Mouse (Mus musculus) cerebellum, adult 9-11 months (tissue): ENCODE results near the gene Fam129b.

Experiments
- DNase-seq: peaks from one replicate; pipeline ENCODE4 v3.0.0; 2022

The Fam129b gene

DNA sequence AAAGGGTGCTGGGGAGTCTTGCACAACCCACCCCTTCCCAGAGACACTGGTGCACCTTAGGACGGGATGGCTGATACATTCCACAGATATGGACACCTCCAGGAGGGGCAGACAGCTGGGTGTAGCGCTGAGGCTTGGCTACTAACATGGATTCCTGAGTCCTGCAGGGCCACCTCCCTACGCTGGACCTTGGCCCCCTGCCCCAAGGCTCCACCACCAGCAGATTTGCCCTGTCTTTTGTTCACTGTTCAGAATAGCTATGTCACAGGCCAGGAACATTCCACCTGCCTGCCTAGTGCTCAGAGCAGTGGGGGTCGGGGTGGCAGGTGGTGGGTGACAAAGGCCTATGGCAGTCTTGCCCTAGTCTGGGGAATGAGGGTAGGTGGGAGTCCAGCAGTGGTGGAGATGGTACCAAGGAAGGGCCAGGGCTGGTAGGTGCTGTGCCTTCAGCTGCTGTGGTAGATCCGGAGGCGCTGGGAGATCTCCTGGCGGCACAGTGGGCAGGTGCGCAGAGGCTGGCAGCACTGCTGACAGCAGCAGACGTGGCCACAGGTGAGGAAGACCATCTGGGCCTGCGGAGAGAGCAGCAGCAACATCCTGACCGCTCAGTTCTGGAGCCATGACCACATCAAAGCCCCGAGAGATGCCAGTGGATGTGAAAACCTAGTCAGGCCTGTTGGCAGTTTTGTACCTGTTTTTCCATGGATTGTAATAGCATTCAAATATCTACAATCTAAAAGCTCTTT, 50.6 kb downstream of the Fam129b start:
- DNase-seq: peak; percentile 57

DNA sequence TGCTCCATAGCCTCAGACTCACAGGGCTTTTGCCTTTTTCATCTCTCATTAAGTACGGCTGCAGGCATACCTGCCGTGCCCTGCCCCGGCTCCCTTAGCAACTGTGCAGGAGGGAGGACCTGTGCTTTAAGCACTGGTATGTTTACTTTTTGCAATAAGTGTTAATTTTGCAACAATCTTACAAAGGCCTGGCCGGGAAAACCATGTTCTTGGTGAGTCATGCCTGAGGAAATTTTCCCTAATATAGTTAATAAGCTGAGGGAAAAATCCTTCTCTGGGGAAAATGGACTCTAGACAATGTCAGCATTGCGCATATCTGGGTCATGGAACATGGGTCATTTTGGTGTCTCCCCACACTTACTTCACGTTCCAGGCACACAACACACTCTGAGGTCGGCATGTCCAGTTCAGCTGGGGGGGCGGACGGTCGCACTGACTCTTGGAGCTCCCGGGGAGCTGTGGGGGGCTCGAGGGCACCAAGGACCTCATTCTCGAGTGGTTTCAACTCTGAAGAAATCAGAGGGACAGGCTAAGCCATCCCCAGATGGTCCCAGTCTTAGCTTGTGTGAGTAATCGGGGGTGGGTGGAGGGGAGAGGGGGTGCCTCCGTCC, 51.8 kb downstream of the Fam129b start:
- no peak for DNase-seq

DNA sequence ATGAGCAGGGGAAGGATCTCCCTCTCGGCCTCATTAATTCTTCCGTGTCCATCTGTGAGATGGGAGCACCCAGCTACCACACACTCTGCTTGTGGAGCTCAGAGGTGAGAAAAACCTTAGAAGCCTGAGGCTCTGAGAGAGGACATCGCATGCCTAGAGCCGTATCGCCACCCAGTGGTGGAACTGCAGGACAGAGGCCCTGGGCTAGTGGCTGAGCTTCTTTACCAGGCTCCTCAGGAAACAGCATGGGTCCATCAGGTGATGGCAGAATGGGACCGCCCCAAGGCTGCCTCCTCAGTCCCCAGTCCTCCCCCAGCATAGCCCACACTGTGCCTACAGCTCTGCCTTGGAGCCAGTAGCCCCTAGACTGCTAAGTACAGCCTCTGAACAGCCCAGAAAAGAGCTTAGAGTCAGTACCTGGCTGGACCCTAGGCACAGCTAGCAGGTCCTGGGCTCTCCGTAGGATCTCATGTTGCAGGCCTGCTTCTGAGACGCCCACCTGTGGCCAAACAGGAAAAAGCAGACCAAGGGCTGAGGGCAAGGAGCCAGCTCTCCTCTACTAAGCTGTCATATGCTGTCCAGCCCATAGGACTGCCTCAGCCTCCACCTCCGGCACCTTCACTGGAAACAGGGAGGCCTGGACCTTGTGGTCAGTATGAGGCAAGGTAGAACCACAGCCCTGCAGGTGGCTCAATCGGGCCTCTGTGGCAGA, 52.5 kb downstream of the Fam129b start:
- DNase-seq: peak; percentile 84

DNA sequence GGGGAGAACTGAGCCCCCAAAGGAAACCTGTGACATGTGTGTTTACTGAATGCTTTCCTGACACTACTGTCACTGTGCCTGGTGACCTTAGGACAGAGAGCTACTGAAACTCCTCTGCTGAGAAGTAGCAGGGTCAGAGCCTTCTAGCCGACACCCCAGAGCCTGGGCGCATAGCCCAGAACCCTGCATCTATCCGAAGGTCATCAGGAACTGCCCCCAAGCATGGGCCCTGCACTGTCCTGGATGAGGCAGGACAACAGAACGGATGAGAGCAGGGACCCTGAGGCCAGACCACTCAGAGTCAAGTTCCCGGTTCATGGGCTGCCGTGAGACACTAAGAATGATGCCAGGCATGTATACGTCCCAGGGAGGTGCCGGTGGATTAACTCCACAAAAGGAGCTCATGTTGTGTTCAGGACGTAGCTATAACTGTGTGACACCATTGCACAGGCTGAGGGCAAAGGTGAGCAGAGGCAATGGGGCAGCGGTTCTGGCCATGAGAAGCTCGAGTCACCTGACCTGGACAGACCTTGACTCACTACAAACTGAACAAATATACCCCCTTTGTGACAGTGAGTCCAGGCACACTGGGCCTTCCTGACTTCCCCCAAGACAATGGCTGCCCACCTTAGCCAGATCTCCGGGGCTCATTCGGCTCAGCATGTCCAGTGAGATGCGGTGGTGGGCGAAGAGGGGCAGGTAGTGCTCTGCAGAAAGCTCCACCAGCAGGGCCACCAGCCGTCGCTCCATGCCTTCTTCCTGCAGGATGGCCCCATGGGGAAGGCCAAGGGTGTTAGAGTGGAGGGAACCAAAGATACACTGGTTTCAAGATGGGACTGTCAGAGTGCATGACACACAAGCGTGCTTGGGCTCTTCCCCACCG, 53.3 kb downstream of the Fam129b start:
- DNase-seq: peak; percentile 30

DNA sequence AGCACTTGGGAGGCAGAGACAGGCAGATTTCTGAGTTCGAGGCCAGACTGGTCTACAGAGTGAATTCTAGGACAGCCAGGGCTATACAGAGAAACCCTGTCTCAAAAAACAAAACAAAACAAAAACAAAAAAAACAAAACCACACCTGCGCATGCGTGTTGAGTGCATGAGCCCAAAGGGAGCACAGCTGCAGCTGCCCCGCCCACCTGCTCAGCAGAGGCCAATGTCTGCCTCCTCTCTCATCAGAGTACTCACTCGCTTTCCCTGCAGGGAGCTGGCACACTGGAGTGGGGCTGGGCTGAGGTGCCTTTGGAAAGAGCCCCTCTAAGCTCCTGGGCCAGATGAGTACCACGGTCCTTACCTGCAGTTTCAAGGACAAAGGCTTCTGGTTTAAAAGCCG, 55.8 kb downstream of the Fam129b start:
- DNase-seq: no peak

DNA sequence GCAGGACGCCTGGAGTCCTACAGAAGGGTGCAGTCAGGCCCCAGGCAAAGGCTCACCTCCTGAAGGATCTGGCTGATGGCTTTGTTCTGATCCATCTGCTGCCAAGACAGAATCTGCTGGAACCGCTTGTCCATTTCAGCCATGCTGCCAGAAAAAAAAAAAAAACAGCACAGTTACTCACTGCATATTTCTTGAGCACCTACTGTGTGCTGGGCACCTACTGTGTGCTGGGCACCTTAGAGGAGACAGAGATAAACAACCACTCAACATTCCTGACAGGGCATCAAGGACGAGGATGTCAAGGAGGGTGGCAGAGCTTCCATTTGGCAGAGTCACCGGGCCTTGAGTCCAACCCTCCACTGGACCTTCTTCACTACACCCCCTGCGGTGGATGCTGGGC, 62.8 kb downstream of the Fam129b start:
- no peak for DNase-seq

DNA sequence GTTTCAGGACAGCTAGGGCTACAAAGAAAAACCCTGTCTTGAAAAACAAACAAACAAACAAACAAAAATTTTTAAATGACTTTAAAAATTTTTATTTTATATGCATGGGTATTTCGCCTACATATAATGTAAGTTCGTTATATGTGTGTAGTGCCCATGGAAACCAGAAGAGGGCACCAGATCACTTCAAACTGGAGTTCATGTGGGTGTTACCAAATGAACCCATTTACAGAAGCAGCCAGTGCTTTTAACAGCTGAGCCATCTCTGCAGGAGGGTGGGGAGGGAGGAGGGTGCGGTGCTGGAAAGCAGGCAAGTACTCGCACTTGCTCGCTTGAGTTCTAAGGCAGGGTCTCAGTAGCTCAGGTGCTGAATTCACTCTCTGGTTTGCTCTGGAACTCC, 63.5 kb downstream of the Fam129b start:
- no peak for DNase-seq

DNA sequence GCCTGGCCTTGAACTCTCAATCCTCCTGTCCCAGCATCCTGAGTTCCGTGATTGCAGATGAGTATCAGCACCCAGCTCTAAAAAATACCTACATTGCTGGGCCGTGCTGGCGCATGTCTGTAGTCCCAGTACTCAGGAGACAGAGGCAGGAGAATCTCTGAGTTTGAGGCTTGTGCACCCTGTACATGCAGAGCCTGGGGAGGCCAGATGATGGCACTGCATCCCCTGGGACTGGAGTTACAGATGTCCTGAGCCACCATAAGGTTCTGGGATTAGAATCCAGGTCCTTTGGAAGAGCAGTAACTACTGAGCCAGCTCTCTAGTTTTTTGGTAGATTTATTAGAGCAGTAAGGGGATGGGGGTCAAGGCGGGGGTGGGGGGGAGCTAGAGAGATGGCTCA, 64.6 kb downstream of the Fam129b start:
- no peak for DNase-seq

DNA sequence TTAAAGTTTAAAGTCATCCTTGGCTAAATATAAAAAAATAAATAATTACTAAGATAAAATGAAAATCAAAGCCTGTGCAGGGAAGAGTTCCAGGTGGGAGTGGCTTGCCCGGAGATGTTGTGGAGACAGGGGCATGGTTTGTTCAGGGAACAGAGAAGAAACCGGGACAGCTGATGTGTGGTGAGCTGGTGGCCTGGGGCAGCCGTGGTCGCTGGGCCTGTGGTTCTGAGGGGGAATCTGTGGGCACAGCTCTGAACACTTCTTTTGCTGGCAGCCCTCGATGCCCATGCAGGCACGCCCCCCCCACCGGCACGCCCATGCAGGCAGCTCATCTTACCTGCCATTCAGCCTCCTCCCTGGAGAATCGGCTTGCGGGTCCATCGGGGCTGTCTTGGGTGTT, 71.5 kb downstream of the Fam129b start:
- no peak for DNase-seq

DNA sequence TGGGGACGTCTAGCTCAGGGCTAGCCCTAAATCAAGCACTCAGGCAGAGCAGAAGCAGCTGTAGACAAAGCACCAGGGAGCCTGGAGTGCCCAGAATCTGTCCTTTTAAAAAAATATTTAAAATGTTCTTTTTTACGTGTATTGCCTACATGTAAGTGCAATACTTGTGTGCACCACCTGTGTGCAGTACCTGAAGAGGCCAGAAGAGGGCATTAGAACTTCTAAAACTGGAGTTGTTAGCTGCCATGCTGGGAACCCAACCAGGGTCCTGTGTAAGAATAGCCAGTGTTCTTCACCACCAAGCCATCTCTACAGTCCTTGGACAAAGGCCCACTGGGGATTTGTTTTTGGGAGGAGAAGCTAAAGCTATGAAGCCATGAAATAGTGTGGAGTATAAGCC, 78.7 kb downstream of the Fam129b start:
- no peak for DNase-seq

DNA sequence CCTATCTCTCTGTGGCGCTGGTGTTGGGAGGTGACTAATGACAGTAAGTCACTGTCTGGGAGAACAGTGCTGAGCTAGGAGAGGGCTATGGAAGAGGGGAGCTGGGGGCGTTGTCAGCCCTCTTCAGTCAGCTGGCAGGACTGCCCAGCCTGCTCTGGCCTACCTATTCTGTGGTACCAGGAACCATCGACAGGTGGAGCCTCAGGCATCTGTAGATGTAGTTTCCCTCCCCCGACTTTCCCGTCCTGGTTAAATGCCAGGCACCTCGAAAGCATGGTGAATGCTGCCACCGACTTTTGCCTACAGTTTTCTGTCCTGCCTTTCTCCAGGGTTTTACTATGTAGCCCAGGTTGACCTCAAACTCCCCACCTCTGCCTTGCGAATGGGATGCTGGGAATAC, 81.4 kb downstream of the Fam129b start:
- DNase-seq: no peak

DNA sequence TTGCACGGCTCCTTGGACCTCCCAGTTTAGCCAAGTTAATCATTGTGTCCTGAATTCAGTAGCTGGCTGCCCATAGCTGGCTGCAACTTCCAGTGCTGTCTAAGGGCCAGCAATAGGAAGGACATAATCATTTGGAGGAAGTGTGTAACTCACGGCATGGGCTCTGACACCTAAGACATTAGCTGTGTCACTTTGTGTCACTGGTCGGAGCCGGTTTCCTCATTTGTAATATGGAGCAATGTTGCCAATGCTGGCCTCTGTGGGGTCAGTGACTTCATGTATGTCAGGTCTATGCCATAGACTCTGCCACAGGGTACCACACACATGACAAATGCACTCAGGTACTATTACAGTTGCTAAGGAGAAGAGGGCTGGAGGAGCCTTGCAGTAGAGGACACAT, 84.4 kb downstream of the Fam129b start:
- DNase-seq: no peak

DNA sequence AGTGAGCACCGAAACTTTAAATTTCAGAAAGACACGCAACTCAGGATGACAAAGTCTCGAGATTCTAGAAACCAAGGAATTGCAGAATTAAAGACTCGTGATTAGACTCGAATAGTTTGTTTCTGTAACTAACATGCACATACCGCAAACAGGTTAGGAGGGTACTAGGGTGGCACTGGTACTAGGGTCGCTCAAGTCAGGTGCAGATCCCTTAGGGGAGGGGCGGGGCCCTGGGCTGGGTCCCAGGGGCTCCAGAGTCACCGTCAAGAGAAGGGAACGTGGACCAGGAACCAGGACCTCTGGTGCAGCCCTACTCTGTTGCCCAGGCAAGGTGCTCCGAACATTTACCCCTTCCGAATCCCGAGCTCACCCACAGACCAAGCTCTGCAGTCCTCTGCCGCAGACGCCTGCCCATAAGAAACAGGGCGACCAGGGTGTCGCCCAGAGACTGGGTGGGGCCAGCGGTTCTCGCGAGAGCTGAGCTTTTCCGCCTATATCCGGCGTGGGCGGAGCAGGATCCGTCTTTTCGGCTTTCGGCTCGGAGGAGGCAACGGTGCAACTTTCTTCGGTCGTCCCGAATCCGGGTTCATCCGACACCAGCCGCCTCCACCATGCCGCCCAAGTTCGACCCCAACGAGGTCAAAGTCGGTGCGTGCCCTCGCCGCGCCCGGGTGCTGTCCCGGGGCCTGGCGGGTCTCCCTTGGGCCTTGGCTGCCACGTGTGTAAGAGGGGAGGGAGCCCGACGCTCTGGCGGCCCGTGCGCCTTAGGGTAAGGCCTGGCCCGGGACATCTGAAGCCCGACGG, 85.5 kb downstream of the Fam129b start, which contains the start of the genes Rpl12 and Lrsam1:
Rpl12 (plus strand) TSS at position 368 of the 804 bp plus-strand sequence.
Lrsam1 (minus strand) TSS at position 423 of the 804 bp plus-strand sequence.
- peak; percentile 92 for DNase-seq

DNA sequence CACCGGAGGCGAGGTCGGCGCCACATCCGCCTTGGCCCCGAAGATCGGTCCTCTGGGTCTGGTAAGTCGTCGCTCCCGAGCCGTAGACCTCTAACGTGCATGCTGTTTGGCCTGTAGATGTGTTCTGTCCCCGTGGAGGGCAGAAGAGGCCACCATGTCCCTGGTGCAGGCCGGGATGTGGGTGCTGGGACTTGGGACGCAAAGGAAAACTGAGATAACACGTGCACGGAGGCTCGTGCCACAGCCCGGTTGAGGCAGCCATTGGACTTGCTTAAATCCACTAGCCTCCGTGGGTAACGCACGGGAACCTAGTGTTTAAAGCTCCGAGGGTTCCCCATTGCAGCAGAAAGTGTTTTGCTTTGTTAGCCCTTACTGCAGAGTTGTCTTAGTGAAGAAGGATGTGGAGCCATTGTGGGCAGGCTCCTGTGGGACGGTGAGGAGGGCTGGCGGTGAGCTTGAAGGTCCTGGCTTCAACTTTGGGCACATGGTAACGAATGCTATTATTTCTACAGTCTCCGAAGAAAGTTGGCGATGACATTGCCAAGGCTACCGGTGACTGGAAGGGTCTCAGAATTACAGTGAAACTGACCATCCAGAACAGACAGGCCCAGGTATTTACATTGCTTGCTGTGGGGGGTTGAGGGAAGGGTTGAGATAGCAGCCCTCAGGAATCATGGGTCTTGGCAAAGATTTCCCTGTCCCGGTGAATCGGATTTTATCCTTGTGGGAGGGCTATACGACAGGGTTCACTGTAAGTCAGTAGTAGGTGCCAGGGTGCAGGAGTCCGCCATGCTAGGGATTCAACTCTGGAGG, 86.4 kb downstream of the Fam129b start:
- DNase-seq: no peak

DNA sequence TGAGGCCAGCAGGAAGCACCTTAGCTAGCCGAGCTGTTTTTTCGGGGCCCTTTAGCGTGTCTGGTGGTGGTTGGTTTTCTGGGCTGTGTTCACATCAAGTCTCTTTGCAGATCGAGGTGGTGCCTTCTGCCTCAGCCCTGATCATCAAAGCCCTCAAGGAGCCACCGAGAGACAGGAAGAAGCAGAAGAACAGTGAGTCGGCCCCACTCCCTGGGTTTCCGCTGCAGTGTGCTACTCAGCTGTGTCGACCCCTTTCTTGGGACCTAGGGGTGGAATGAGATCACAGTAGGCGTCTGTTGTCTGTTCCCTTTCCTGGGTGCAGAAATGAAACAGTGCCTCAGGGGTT, 86.9 kb downstream of the Fam129b start:
- DNase-seq: no peak

DNA sequence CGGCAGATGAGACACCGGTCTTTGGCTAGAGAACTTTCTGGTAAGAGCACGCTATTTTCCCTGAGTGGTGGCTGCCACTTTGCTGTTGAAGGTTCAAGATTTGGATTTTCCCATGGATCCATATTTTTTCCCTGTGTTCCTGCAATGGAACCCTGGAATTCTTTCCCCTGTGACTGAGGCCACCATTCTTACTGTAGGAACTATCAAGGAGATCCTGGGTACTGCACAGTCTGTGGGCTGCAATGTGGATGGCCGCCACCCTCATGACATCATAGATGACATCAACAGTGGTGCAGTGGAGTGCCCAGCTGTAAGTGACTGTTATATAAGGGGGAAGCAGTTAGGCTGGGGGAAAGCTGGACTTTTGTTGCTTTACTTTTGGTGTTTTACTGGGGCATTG, 87.6 kb downstream of the Fam129b start:
- DNase-seq: no peak

DNA sequence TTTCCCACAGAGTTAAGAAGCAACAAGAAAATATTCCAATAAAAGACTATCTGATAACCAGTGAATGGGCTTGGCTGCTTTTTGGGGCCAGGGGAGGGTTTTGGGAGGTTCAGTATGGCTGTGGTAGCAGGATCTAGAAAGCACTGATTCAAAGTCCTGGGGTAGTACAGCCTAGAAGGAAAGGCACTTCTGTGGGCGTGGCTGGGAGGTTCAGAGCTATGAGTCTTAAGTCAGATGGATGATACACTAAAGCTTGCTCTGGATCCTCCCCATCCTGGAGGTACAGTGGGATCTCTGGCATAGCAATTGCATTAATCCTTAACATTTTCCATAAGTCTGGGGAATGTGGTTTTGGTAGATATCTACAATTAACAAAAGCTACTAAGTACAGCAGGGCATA, 88.1 kb downstream of the Fam129b start:
- no peak for DNase-seq

DNA sequence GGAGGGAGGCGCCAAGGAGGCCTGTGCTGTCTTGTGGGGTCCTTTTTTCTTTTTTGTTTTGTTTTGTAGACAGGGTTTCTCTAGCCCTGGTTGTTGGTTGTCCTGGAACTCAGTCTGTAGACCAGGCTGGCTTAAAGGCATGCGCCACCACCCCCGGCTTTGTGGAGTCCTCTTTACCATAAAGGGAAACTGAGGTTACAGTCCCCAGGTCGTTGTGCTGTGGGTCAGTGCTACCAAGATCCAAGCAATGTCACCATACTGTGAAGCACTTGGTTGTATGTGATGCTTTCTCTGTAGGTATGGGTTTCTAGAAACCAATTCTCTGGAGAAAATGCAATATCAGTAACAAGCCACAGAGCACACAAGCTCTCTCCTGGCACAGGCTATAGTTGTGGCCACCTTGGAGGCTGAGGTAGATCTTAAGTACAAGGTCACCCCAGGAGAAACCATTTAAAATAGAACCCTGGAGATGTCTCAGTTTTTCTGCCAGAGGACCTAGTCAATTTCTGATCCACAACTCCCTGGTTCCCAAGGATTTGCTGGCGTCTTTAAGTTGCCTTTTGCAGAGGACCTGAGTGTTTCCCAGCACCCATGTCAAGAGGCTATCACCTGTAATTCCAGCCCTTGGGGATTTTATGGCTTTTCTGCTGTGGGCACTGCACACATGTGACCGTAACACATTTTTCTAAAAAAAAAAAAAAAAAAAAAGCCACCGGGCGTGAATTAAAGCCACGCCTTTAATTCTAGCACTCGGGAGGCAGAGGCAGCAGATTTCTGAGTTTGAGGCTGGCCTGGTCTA, 88.9 kb downstream of the Fam129b start:
- DNase-seq: no peak

DNA sequence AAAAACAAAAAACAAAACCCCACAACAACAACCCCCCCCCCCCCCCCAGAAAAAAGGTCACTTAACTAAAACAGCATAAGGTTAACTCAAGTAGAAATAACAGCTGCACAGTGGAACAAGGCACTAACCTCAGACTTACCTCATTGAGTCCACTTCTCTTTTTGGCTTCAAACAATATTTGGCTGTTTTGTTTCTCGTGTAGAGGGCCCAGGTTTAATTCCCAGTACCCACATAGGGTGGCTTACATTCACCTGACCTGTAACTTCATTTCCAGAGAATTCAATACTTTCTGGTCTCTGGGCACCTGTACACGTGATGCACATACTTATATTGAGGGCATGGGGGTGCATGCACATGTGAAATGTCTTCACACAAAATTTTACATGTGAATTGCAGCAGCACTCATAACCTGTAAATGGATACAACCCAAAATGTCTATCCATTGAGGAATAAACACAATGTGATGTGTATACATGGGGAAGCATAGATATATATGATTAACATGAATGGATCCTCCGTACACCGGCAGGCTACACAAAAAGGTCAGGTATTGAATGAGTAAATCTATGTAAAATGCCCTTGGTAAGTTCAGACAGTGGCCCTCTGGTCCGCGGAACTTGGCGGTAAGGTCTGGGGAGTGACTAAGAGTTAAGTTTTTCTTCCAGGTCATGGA, 89.7 kb downstream of the Fam129b start:
- no peak for DNase-seq

DNA sequence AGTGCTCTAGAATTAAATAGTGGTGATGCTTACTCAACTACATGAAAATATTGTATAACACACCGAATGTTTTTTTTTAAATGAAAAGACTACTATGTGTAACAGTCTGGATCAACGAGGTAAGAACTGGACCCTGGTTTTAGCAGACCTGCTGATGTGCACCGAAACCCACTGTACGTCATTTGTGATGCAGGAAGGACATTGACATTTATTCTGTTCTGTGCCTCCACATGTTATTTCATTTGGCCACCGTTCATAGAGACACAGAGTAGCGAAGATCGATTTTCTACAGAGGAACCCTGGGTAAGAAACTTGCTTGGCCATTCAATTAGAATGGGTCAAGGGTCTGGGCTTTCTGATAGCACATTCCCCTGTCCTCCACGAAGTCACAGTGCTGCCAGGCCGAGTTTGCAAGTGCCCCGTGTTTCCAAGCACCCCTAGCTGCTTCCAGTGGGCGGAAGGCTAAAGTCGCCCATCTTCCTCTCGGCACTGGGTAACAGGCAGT, 90.3 kb downstream of the Fam129b start:
- no peak for DNase-seq
